Mouse (Mus musculus) CH12.LX (cell line): Measurements from ENCODE around the gene Pde4dip. TPM values are rescaled to one million over a fixed set of nuclear protein-coding genes. Genes with fewer than 3 reads are reported as not detected.

Source experiments
- DNase-seq: peaks from one replicate; pipeline ENCODE4 v3.0.0-alpha.2; 2013; ENCODE audit errors: extremely low read depth
- H3K27ac ChIP-seq: 2 replicates; pipeline ENCODE4 v1.5.1; 2012; ENCODE audit warnings: low read depth, mild to moderate bottlenecking, control low read depth, moderate library complexity; ENCODE audit not compliant: insufficient read depth
- H3K27me3 ChIP-seq: replicated peaks from 2 replicates; pipeline ENCODE3; 2012; ENCODE audit warnings: inconsistent platforms
- H3K36me3 ChIP-seq, 2 experiments: replicated peaks in 1 of 2; 2 replicates each; pipeline versions ENCODE3 to v1.6.1; 2012; ENCODE audit warnings: inconsistent platforms in 1 of 2, low read length in 1 of 2, mild to moderate bottlenecking in 1 of 2, mixed read lengths in 1 of 2, moderate library complexity in 1 of 2; ENCODE audit not compliant: control insufficient read depth in 1 of 2, insufficient read depth in 1 of 2
- H3K4me1 ChIP-seq, 2 experiments: 2 replicates each; pipeline ENCODE4 v1.6.1; 2012; ENCODE audit warnings: inconsistent platforms in 1 of 2, moderate library complexity in 1 of 2; ENCODE audit not compliant: insufficient read depth in 2 of 2, control insufficient read depth in 1 of 2
- H3K4me2 ChIP-seq: 2 replicates; pipeline ENCODE4 v1.6.1; 2012; ENCODE audit warnings: low read depth, mild to moderate bottlenecking, control low read depth; ENCODE audit not compliant: poor library complexity, insufficient read depth, severe bottlenecking
- H3K4me3 ChIP-seq, 3 experiments: fragments of 150-350 bp in 1 of 3; sonication (generic) in 1 of 3; replicated peaks in 1 of 3; 2 replicates each; pipeline versions ENCODE3 to v1.5.1; 2011 to 2012; ENCODE audit warnings: low read depth in 2 of 3, low read length in 2 of 3, mild to moderate bottlenecking in 2 of 3, moderate library complexity in 2 of 3, control low read depth in 1 of 3, improper control_type of control experiment in 1 of 3, inconsistent platforms in 1 of 3, mixed read lengths in 1 of 3; ENCODE audit not compliant: poor library complexity in 1 of 3
- H3K79me2 ChIP-seq: replicated peaks from 2 replicates; pipeline ENCODE4 v1.6.1; 2012; ENCODE audit warnings: mild to moderate bottlenecking, moderate library complexity; ENCODE audit not compliant: control insufficient read depth, poor library complexity, insufficient read depth, severe bottlenecking; ENCODE audit errors: extremely low read depth
- H3K9ac ChIP-seq: 2 replicates; pipeline ENCODE4 v1.6.1; 2012; ENCODE audit warnings: low read depth, mild to moderate bottlenecking, control low read depth, moderate library complexity; ENCODE audit not compliant: insufficient read depth
- H3K9me3 ChIP-seq: replicated peaks from 2 replicates; pipeline ENCODE3; 2012; ENCODE audit warnings: low read length, inconsistent platforms, mixed read lengths
- CTCF ChIP-seq, 2 experiments: IDR thresholded peaks in 1 of 2; conservative IDR thresholded peaks in 1 of 2; 2 replicates each; pipeline ENCODE4 v1.5.1; 2011 to 2012; ENCODE audit warnings: low read depth in 2 of 2, low read length in 2 of 2, improper control_type of control experiment in 1 of 2, inconsistent platforms in 1 of 2, mild to moderate bottlenecking in 1 of 2, moderate library complexity in 1 of 2
- ELF1 ChIP-seq: IDR thresholded peaks from 2 replicates; pipeline ENCODE4 v1.6.1; 2014; ENCODE audit warnings: low read depth, mild to moderate bottlenecking, inconsistent platforms, low read length, improper control_type of control experiment
- EP300 ChIP-seq: IDR thresholded peaks from 2 replicates; pipeline ENCODE4 v1.6.1; 2011; ENCODE audit warnings: low read length, improper control_type of control experiment
- GABPA ChIP-seq: IDR thresholded peaks from 2 replicates; pipeline ENCODE4 v1.6.1; 2012; ENCODE audit warnings: low read depth, low read length, improper control_type of control experiment, inconsistent platforms; ENCODE audit not compliant: insufficient replicate concordance
- HCFC1 ChIP-seq: IDR thresholded peaks from 2 replicates; pipeline ENCODE4 v1.6.1; 2012; ENCODE audit warnings: low read depth, mild to moderate bottlenecking, inconsistent platforms, low read length, improper control_type of control experiment
- IRF4 ChIP-seq: IDR thresholded peaks from 2 replicates; pipeline ENCODE4 v1.6.1; 2014; ENCODE audit warnings: low read depth, mild to moderate bottlenecking, inconsistent platforms, low read length, improper control_type of control experiment
- JUN ChIP-seq: IDR thresholded peaks from 2 replicates; pipeline ENCODE4 v1.6.1; 2011; ENCODE audit warnings: low read depth, mild to moderate bottlenecking, low read length, improper control_type of control experiment, moderate library complexity; ENCODE audit not compliant: insufficient read depth
- JUND ChIP-seq: conservative IDR thresholded peaks from 2 replicates; pipeline ENCODE4 v1.6.1; 2011; ENCODE audit warnings: low read depth, low read length, improper control_type of control experiment
- KAT2A ChIP-seq: IDR thresholded peaks from 2 replicates; pipeline ENCODE4 v1.6.1; 2012; ENCODE audit warnings: low read length, improper control_type of control experiment, inconsistent platforms; ENCODE audit not compliant: insufficient replicate concordance
- MAX ChIP-seq: IDR thresholded peaks from 2 replicates; pipeline ENCODE4 v1.6.1; 2011; ENCODE audit warnings: low read length, improper control_type of control experiment
- MAZ ChIP-seq: IDR thresholded peaks from 2 replicates; pipeline ENCODE4 v1.6.1; 2012; ENCODE audit warnings: low read depth, mild to moderate bottlenecking, inconsistent platforms, low read length, improper control_type of control experiment, moderate library complexity
- MEF2A ChIP-seq: IDR thresholded peaks from 2 replicates; pipeline ENCODE4 v1.6.1; 2014; ENCODE audit warnings: low read depth, mild to moderate bottlenecking, inconsistent platforms, low read length, improper control_type of control experiment, borderline replicate concordance
- MXI1 ChIP-seq: IDR thresholded peaks from 2 replicates; pipeline ENCODE4 v1.6.1; 2011; ENCODE audit warnings: mild to moderate bottlenecking, low read depth, low read length, improper control_type of control experiment
- MYC ChIP-seq: IDR thresholded peaks from 2 replicates; pipeline ENCODE4 v1.6.1; 2011; ENCODE audit warnings: low read depth, mild to moderate bottlenecking, improper control_type of control experiment, low read length
- NRF1 ChIP-seq: IDR thresholded peaks from 2 replicates; pipeline ENCODE4 v1.6.1; 2014; ENCODE audit warnings: low read depth, mild to moderate bottlenecking, inconsistent platforms, low read length, improper control_type of control experiment, moderate library complexity
- PAX5 ChIP-seq: IDR thresholded peaks from 2 replicates; pipeline ENCODE4 v1.6.1; 2012; ENCODE audit warnings: low read length, inconsistent platforms, mixed read lengths
- POLR2A ChIP-seq: IDR thresholded peaks from 2 replicates; pipeline ENCODE4 v1.6.1; 2011; ENCODE audit warnings: low read depth, mild to moderate bottlenecking, improper control_type of control experiment, low read length
- POLR2AphosphoS2 ChIP-seq: IDR thresholded peaks from 2 replicates; pipeline ENCODE4 v1.6.1; 2011; ENCODE audit warnings: low read depth, low read length, improper control_type of control experiment
- RAD21 ChIP-seq: IDR thresholded peaks from 2 replicates; pipeline ENCODE4 v1.6.1; 2011; ENCODE audit warnings: low read depth, mild to moderate bottlenecking, low read length, improper control_type of control experiment, moderate library complexity
- RCOR1 ChIP-seq: conservative IDR thresholded peaks from 2 replicates; pipeline ENCODE4 v1.6.1; 2012; ENCODE audit warnings: low read depth, mild to moderate bottlenecking, inconsistent platforms, low read length, improper control_type of control experiment
- TBP ChIP-seq: conservative IDR thresholded peaks from 2 replicates; pipeline ENCODE4 v1.6.1; 2011; ENCODE audit warnings: low read depth, low read length, improper control_type of control experiment
- TCF12 ChIP-seq: IDR thresholded peaks from 2 replicates; pipeline ENCODE4 v1.6.1; 2014; ENCODE audit warnings: low read depth, mild to moderate bottlenecking, inconsistent platforms, low read length, improper control_type of control experiment
- ZNF384 ChIP-seq: IDR thresholded peaks from 2 replicates; pipeline ENCODE4 v1.6.1; 2012; ENCODE audit warnings: low read depth, low read length, improper control_type of control experiment, inconsistent platforms
- dilution Hi-C: fragments of 300-500 bp; cut with MboI; formaldehyde crosslinking; loops from 2 replicates; pipeline ENCODE4 v1.14.3; 2020; ENCODE audit warnings: low sequenced_read_pairs; ENCODE audit not compliant: extremely low pct_unique_long_range_greater_than_20kb, extremely low pct_ligation_motif_present
- in situ Hi-C: fragments of 300-500 bp; cut with MboI; formaldehyde crosslinking; loops from 3 replicates; pipeline ENCODE4 v1.14.3; 2019; ENCODE audit warnings: low sequenced_read_pairs, low pct_ligation_motif_present, low pct_unique_long_range_greater_than_20kb, mixed read lengths
- polyA plus RNA-seq: library from polyadenylated mRNA; unstranded; fragments of >175 nt; gene quantifications from 2 replicates; pipeline ENCODE4 v1.2.1, GENCODE M21; 2012; ENCODE audit warnings: low read depth; ENCODE audit not compliant: insufficient read length
- total RNA-seq, 2 experiments: library from RNA; depleted of rRNA; stranded (reverse); fragments of 300-350 nt in 1 of 2; fragments of >200 nt in 1 of 2; gene quantifications; 2 replicates each; pipeline ENCODE4 v1.2.3; 2012 to 2014

Gene Pde4dip
- total and polyA plus RNA-seq, 3 experiments = 12.4 to 21.7 (median 15.2) TPM

- dilution Hi-C loops = no loop called here
- TF ChIP-seq ELF1 = no peak
- TF ChIP-seq POLR2AphosphoS2 = no peak
- no peak for TF ChIP-seq NRF1
- no peak for TF ChIP-seq CTCF (conservative IDR thresholded peaks at IDR 0.05 in 1 of 2, IDR thresholded peaks at IDR 0.05 in 1 of 2; ENCODE audit: low read depth in 2 of 2, low read length in 2 of 2)
- TF ChIP-seq MAZ = no peak
- no peak for TF ChIP-seq JUND
- no peak for TF ChIP-seq RCOR1
- no peak for TF ChIP-seq RAD21
- TF ChIP-seq TCF12 = no peak
- no peak for TF ChIP-seq PAX5
- no peak for TF ChIP-seq MXI1
- no peak for TF ChIP-seq MAX
- no peak for TF ChIP-seq KAT2A
- no peak for TF ChIP-seq TBP
- TF ChIP-seq, all 38 proteins: peak for 0
- no peak overlapping the region for H3K9ac ChIP-seq
- no peaks in the 10 kb centered on the region for H3K79me2 ChIP-seq
- H3K4me3 ChIP-seq = no peak overlapping the region
- no peaks in the 10 kb centered on the region for H3K36me3 ChIP-seq
- no peak for DNase-seq
- H3K4me1 ChIP-seq = peaks cover 2 to 33% of the 10 kb centered on the region in 2 experiments; a peak in 3 of 4 replicates
- H3K4me2 ChIP-seq = no peak overlapping the region; the same call in 1 of the 2 replicates
- no peaks in the 10 kb centered on the region for H3K9me3 ChIP-seq
- H3K27ac ChIP-seq = no peak overlapping the region
- in situ Hi-C loops = no loop called here
- no peaks in the 10 kb centered on the region for H3K27me3 ChIP-seq
These were observed 70.0 kb downstream of the Pde4dip start for GRCm38 (mm10) chr3:97818383-97818982.

- no peaks in the 10 kb centered on the region for H3K79me2 ChIP-seq
- H3K9ac ChIP-seq = no peak overlapping the region
- TF ChIP-seq POLR2A (no peak), JUN (no peak), GABPA (no peak), MEF2A (no peak), HCFC1 (no peak), ZNF384 (no peak), IRF4 (no peak), MYC (no peak), ELF1 (no peak), EP300 (no peak), MAX (no peak)
- peaks cover 2 to 15% of the 10 kb centered on the region in 2 experiments; a peak in 2 of 4 replicates for H3K4me1 ChIP-seq
- H3K36me3 ChIP-seq = no peaks in the 10 kb centered on the region
- DNase-seq = no peak
- no peaks in the 10 kb centered on the region for H3K27me3 ChIP-seq
- H3K4me3 ChIP-seq = no peak overlapping the region
- no peak overlapping the region; the same call in 1 of the 2 replicates for H3K4me2 ChIP-seq
- in situ Hi-C loops = no loop called here
- H3K9me3 ChIP-seq = no peaks in the 10 kb centered on the region
- H3K27ac ChIP-seq = no peak overlapping the region
- dilution Hi-C loops = no loop called here
These were observed 76.7 kb downstream of the Pde4dip start for GRCm38 (mm10) chr3:97811651-97812399.
